Comparison of ENCODE assay signal across 11 mouse cellular contexts in genomic region chr4:156059261-156059660, GRCm38 (mm10). TPM values are rescaled to one million over a fixed set of nuclear protein-coding genes. Genes with fewer than 3 reads are reported as not detected.
DNase-seq lines count a peak whose midpoint lies in the region; ATAC-seq lines count a peak whose summit lies in the region.
"Had no signal": no experiment of that assay in that cellular context is flagged by ENCODE, and none has a peak within 500 bp of the region (broad histone marks: within the 10 kb centered on the region; RNA-seq: fewer than 3 reads in every experiment).

Gene Ttll10 (minus strand): TSS chr4:156059414.

- peak within 1 kb of the TSS; percentile 17 for H3K4me3 ChIP-seq in heart, embryonic 10.5 days
- H3K4me3 ChIP-seq in embryonic facial prominence, embryonic 12.5 days: peak within 1 kb of the TSS; percentile 30

- H3K27me3 ChIP-seq in heart, embryonic 10.5 days (ENCODE audit: insufficient read depth, poor library complexity, severe bottlenecking): peaks cover 33% of the 10 kb centered on the region
- H3K27me3 ChIP-seq in embryonic facial prominence, embryonic 12.5 days: no peaks in the 10 kb centered on the region; the same call in 1 of the 2 replicates

- peak within 1 kb of the TSS; percentile 44; the same call in 1 of the 2 replicates for H3K27ac ChIP-seq in heart, embryonic 10.5 days
- H3K27ac ChIP-seq in embryonic facial prominence, embryonic 12.5 days: peak within 1 kb of the TSS; percentile 43

- peak; percentile 61 for ATAC-seq in embryonic facial prominence, embryonic 12.5 days (ENCODE audit: insufficient number of reproducible peaks, insufficient read depth, low FRiP score, low TSS enrichment)

- peak within 1 kb of the TSS; percentile 17; the same call in 1 of the 2 replicates for H3K9ac ChIP-seq in embryonic facial prominence, embryonic 12.5 days

- no peak for DNase-seq in heart, embryonic 10.5 days (ENCODE audit: low spot score)
- DNase-seq in heart, postnatal 25 days (ENCODE audit: low spot score): no peak
- peak; percentile 61 to 76 for DNase-seq in kidney, postnatal 4 days
- DNase-seq in lung, postnatal 4 days: peak; percentile 58 to 78
- no peak for DNase-seq in frontal cortex, postnatal 10 days (ENCODE audit: low spot score in 2 of 2)
- DNase-seq in cerebellum, adult 11 months: no peak
- DNase-seq in layer of hippocampus, postnatal 10 days (ENCODE audit: low spot score in 2 of 2): no peak
- DNase-seq: cerebellum, adult 9-10 months; spleen, adult 18-20 months had no signal

- H3K4me2 ChIP-seq in embryonic facial prominence, embryonic 12.5 days (replicated peaks): peak within 1 kb of the TSS; percentile 22

- no peaks in the 10 kb centered on the region for H3K9me3 ChIP-seq in heart, embryonic 10.5 days
- no peaks in the 10 kb centered on the region for H3K9me3 ChIP-seq in embryonic facial prominence, embryonic 12.5 days

- peaks cover 5% of the 10 kb centered on the region; the same call in 1 of the 2 replicates for H3K4me1 ChIP-seq in heart, embryonic 10.5 days
- H3K4me1 ChIP-seq in embryonic facial prominence, embryonic 12.5 days: no peaks in the 10 kb centered on the region

- no peaks in the 10 kb centered on the region for H3K36me3 ChIP-seq in heart, embryonic 10.5 days
- H3K36me3 ChIP-seq in embryonic facial prominence, embryonic 12.5 days: no peaks in the 10 kb centered on the region

- intact Hi-C loops in heart, postnatal 25 days (cut with DNase I): no loop called here

- WGBS in heart, embryonic 10.5 days: 42% methylated on average over 5 of the region's 5 CpGs
- WGBS in embryonic facial prominence, embryonic 12.5 days: 37% methylated on average over 5 of the region's 5 CpGs

RNA-seq across cellular contexts. Expression of gene Ttll10, which starts in this region (rescaled TPM):
- 0.19 and 0.38 TPM in 2 replicates for polyA plus RNA-seq in heart, embryonic 10.5 days (2016; fragmentation: Nextera tagmentation; extraction: Ambion mirVana)
- total RNA-seq in heart, postnatal 25 days (2021): not detected
- 1.0 and 1.5 TPM in 2 replicates for polyA plus RNA-seq in embryonic facial prominence, embryonic 12.5 days (2016; fragmentation: Nextera tagmentation; extraction: Ambion mirVana)
- total RNA-seq in layer of hippocampus, postnatal 10 days (2021): under 1 TPM; 0.13 to 0.16 TPM
- polyA plus RNA-seq: midbrain, postnatal 0 days had no signal

Comparison
In these comparisons a context has a peak if more than half of its experiments do, and no peak if none do; other contexts are left out.
1. DNase-seq: peak in kidney, postnatal 4 days (2 of 2) and lung, postnatal 4 days (2 of 2); none in heart, embryonic 10.5 days (single experiment), heart, postnatal 25 days (single experiment), frontal cortex, postnatal 10 days (0 of 2), cerebellum, adult 11 months (single experiment) and layer of hippocampus, postnatal 10 days (0 of 2).